Mouse (Mus musculus) T-helper 17 cell (primary cell): ENCODE data around the gene Dcpp2.
"Not testable (repeated sequence)": the region's sequence is repeated elsewhere in the genome, so short reads cannot be mapped to it uniquely, and the experiment has no call there.

Experiments used
- in situ Hi-C, 2 experiments: fragments of 300-600 bp; cut with MboI, MseI; formaldehyde crosslinking; loops; 1 replicate in 1 of 2; 2 replicates in 1 of 2; pipeline ENCODE4 v1.15.1; 2025; ENCODE audit warnings: high pct_unique_total_duplicates in 2 of 2

Gene Dcpp2

DNA sequence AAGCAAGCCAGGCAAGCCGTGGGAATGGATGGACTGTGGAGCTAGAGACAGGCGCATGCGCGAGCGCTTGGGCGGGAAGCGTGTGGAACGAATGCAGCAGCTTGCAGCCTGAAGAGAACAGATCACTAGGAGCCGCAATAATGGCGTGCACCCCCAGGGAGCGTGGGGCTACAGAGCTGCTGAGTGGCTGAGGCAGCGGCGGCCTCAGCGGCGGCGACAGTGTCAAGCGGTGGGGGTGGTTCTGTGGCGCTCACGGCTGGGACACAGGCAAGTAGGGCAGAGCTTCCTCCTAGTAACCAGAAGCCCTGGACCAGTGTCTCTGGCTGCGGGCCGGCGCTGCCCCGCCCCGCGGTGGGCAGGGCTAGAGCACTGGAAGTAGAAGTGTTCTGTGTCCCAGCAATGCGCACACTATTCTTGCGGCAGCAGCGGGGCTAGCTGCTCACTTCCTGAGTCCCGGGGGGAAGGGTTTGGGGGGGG lies 43.9 kb downstream of the Dcpp2 start:
- in situ Hi-C loops: loop anchor here in 1 of 2 experiments (5.0 kb wide), 1 partner anchor 42 kb away; the partner anchor contains the start of genes Dcpp1 and Dcpp2

DNA sequence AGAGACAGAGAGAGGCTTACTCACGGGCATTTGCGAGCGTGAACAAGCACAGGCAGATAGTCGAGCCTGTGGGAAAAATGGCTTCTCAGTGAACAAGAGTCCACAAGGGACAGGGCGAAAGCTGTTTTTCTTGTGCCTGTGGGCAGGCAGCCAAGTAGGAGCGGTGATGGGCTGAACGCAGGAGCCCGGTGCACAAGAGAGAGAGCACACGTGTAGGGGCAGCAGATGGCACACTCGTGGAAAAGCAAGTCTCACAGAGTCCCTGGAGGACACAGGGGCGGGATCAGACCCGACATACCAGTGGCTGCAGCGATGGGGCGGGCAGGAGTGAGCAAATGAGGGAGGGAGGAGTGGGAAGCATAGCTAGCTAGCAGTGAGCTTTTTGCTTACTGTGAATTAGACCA lies 44.4 kb downstream of the Dcpp2 start:
- in situ Hi-C loops: no loop called here

DNA sequence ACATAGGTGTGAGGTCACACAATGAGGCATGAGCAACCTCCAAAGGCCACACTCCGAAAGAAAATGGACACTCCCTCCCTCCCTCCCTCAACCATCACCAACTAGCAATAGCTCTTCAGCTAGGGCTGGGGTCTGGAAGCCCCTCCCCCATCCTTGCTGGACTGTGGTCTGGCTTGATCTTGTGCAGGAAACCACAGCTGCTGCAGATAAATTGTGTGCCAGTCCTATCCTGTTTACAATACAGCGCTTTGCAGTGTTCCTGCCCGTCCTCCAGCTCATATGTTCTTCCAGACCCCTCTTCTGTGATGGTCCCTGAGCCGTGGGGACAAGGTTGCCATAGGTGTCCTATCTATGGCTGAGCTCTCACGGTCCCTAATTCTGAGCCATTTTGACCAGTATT lies 50.5 kb downstream of the Dcpp2 start:
- in situ Hi-C loops: no loop called here

DNA sequence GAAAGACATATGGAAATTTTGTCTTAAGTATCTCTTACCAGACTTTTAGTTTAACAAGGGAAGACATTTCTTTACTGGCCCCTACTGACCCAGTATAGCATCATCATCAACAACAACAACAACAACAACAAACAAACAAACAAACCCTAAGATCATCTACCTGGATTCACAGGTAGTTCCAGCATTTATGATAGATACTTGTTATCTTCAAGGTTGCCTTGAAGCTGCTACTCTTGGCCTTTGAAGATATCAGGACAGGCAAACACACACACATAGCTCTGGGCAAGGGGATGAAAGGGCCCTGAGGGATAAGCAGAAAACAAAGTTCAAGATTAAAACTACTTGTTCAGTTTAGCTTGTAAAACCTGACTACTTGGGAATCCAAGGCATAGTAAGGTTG lies 60.7 kb downstream of the Dcpp2 start, which contains the start of gene Sbp:
Gene Sbp, plus strand, starts transcription at position 301 of the 400 bp plus-strand sequence.
- in situ Hi-C loops: no loop called here

DNA sequence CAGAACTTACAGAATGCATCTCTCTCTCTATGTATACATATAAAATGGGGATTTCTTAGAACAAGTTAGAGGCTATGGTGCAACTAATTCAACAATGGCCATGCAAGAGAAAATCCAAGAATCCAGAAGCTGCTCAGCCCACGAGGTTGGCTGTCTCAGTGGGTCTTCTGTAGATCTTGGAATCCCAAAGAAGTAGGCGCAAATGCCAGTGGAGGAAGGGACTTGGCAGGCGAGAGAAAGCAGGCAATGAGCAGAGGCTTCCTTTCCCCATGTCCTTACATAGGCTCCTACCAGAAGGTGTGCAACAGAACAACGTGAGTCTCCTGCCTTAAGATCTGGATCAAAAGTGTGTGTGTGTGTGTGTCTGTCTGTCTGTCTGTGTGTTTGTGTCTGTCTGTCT lies 66.8 kb downstream of the Dcpp2 start:
- in situ Hi-C loops: not testable (repeated sequence)

DNA sequence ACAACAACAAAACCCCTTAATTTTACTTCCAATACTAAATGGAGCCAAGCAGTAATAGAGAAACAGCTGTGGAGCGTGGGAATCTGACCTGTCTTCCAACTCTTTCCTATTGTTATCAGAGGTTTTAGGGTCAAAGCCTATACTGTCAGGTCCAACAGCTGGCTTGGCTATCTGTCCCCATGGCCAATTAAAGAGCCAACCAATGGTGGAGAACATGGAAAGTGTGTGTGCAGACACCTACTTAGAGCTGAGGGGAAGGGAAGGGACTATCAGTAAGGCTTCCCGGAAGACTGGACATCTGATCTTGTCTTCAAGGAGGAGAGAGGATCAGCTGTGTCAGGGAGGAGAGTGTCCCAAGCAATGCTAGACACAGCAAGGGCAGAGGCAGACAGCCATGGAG lies 68.4 kb downstream of the Dcpp2 start:
- in situ Hi-C loops: no loop called here
